Mouse (Mus musculus) forebrain, embryonic 16.5 days (tissue): ENCODE data around the gene Prex1. TPM values are rescaled to one million over a fixed set of nuclear protein-coding genes. Genes with fewer than 3 reads are reported as not detected.
A peak's percentile ranks its signal among the peaks of the same experiment; 100 is the strongest.
"Not testable (repeated sequence)": the region's sequence is repeated elsewhere in the genome, so short reads cannot be mapped to it uniquely, and the experiment has no call there.

Source experiments
- ATAC-seq: fragments of 200-750 bp; cut with Nextera tagmentation; 2 replicates; pipeline ENCODE4 v1.8.0; 2017; ENCODE audit warnings: mild to moderate bottlenecking, moderate library complexity
- H3K27ac ChIP-seq: fragments of 300-500 bp; sonication (generic); 2 replicates; pipeline ENCODE4 v1.5.1; 2014; ENCODE audit warnings: low read length, control low read depth
- H3K27me3 ChIP-seq: fragments of 300-500 bp; sonication (generic); replicated peaks from 2 replicates; pipeline ENCODE4 v1.6.1; 2014; ENCODE audit warnings: low read length; ENCODE audit not compliant: control insufficient read depth, insufficient read depth
- H3K36me3 ChIP-seq: fragments of 300-500 bp; sonication (generic); 2 replicates; pipeline ENCODE4 v1.6.1; 2014; ENCODE audit not compliant: control insufficient read depth, insufficient read depth
- H3K4me1 ChIP-seq: fragments of 300-500 bp; sonication (generic); replicated peaks from 2 replicates; pipeline ENCODE4 v1.6.1; 2014; ENCODE audit warnings: low read length; ENCODE audit not compliant: control insufficient read depth, insufficient read depth
- H3K4me2 ChIP-seq: fragments of 300-500 bp; sonication (generic); 2 replicates; pipeline ENCODE4 v1.6.1; 2014; ENCODE audit warnings: mild to moderate bottlenecking, low read length, control low read depth
- H3K4me3 ChIP-seq: fragments of 300-500 bp; sonication (generic); replicated peaks from 2 replicates; pipeline ENCODE4 v1.5.1; 2014; ENCODE audit warnings: mild to moderate bottlenecking, low read length, control low read depth
- H3K9ac ChIP-seq: fragments of 300-500 bp; sonication (generic); replicated peaks from 2 replicates; pipeline ENCODE4 v1.6.1; 2014; ENCODE audit warnings: low read depth, low read length, control low read depth
- H3K9me3 ChIP-seq: fragments of 300-500 bp; sonication (generic); 2 replicates; pipeline ENCODE4 v1.6.1; 2016; ENCODE audit warnings: low read length; ENCODE audit not compliant: control insufficient read depth
- WGBS: fragments of 180-500 bp; shearing (Covaris S2); extraction: QIAGEN DNeasy Blood & Tissue Kit; methylation state at CpG from one replicate; pipeline ENCODE4 v1.1.7; 2014; 5-methylcytosine and 5-hydroxymethylcytosine counted together
- polyA plus RNA-seq: library from polyadenylated mRNA; unstranded; fragments of >200 nt; fragmentation: Nextera tagmentation; extraction: Ambion mirVana; gene quantifications from 2 replicates; pipeline ENCODE4 v1.2.1, GENCODE M21; 2015

The Prex1 gene
- polyA plus RNA-seq, 1 experiment from 2014 or later, result 38.5 TPM

GRCm38 (mm10) chr2:166741445-166741844 is 27.8 kb upstream of the Prex1 start:
- Histone ChIP-seq H3K9me3 (no peaks in the 10 kb centered on the region), H3K27me3 (no peaks in the 10 kb centered on the region), H3K4me3 (no peak overlapping the region), H3K9ac (no peak overlapping the region), H3K4me1 (peaks cover 2% of the 10 kb centered on the region; the same call in 1 of the 2 replicates), H3K27ac (no peak overlapping the region), H3K4me2 (no peak overlapping the region), H3K36me3 (no peaks in the 10 kb centered on the region)
- no peak for ATAC-seq
- 87% methylated on average over 6 of the region's 6 CpGs for WGBS

- H3K4me3 ChIP-seq, result no peak overlapping the region
- ATAC-seq, result no peak
- H3K9ac ChIP-seq, result no peak overlapping the region
- no peaks in the 10 kb centered on the region for H3K36me3 ChIP-seq
- no peaks in the 10 kb centered on the region for H3K9me3 ChIP-seq
- 81% methylated on average over 6 of the region's 6 CpGs for WGBS
- H3K4me1 ChIP-seq, result peaks cover 2% of the 10 kb centered on the region; the same call in 1 of the 2 replicates
- no peaks in the 10 kb centered on the region for H3K27me3 ChIP-seq
- H3K4me2 ChIP-seq, result no peak overlapping the region
- H3K27ac ChIP-seq, result no peak overlapping the region
Measured at GRCm38 (mm10) chr2:166740396-166740795, 26.8 kb upstream of the Prex1 start.

- Histone ChIP-seq H3K4me2 (no peak overlapping the region), H3K9me3 (no peaks in the 10 kb centered on the region), H3K27ac (no peak overlapping the region), H3K27me3 (no peaks in the 10 kb centered on the region), H3K4me3 (no peak overlapping the region), H3K36me3 (no peaks in the 10 kb centered on the region), H3K9ac (no peak overlapping the region), H3K4me1 (peaks cover 2% of the 10 kb centered on the region; the same call in 1 of the 2 replicates)
- ATAC-seq, result no peak
- WGBS, result 65% methylated on average over 7 of the region's 7 CpGs
Measured at GRCm38 (mm10) chr2:166737307-166737706, 23.7 kb upstream of the Prex1 start.

GRCm38 (mm10) chr2:166735469-166736001 is 21.9 kb upstream of the Prex1 start:
- 30% methylated on average over 15 of the region's 15 CpGs for WGBS
- no peak overlapping the region for H3K4me3 ChIP-seq
- H3K9me3 ChIP-seq, result no peaks in the 10 kb centered on the region
- H3K4me1 ChIP-seq, result peaks cover 3% of the 10 kb centered on the region
- H3K27me3 ChIP-seq, result no peaks in the 10 kb centered on the region
- no peaks in the 10 kb centered on the region for H3K36me3 ChIP-seq
- H3K4me2 ChIP-seq, result peak overlapping the region; percentile 24
- peak overlapping the region; percentile 51 for H3K27ac ChIP-seq
- no peak for ATAC-seq
- H3K9ac ChIP-seq, result peak overlapping the region; percentile 22; the same call in 1 of the 2 replicates

- Histone ChIP-seq H3K4me3 (no peak overlapping the region), H3K9ac (no peak overlapping the region)
- ATAC-seq, result no peak
Measured at GRCm38 (mm10) chr2:166732860-166733259, 19.2 kb upstream of the Prex1 start.

GRCm38 (mm10) chr2:166732146-166732545 is 18.5 kb upstream of the Prex1 start:
- no peak overlapping the region for H3K27ac ChIP-seq
- peaks cover 23% of the 10 kb centered on the region for H3K4me1 ChIP-seq
- no peaks in the 10 kb centered on the region for H3K36me3 ChIP-seq
- no peaks in the 10 kb centered on the region for H3K27me3 ChIP-seq
- no peak overlapping the region for H3K9ac ChIP-seq
- 86% methylated on average over 4 of the region's 4 CpGs for WGBS
- ATAC-seq, result no peak
- H3K4me2 ChIP-seq, result no peak overlapping the region
- H3K9me3 ChIP-seq, result no peaks in the 10 kb centered on the region
- H3K4me3 ChIP-seq, result no peak overlapping the region

More at GRCm38 (mm10) chr2:166732860-166733259, 19.2 kb upstream of the Prex1 start:
- WGBS, result 98% methylated on average over 2 of the region's 2 CpGs
- no peaks in the 10 kb centered on the region for H3K27me3 ChIP-seq
- H3K27ac ChIP-seq, result no peak overlapping the region
- H3K4me2 ChIP-seq, result no peak overlapping the region
- no peaks in the 10 kb centered on the region for H3K9me3 ChIP-seq
- peaks cover 21% of the 10 kb centered on the region for H3K4me1 ChIP-seq
- H3K36me3 ChIP-seq, result no peaks in the 10 kb centered on the region

- 95% methylated on average over 1 of the region's 1 CpGs for WGBS
Measured at GRCm38 (mm10) chr2:166731102-166731883, 17.7 kb upstream of the Prex1 start.

GRCm38 (mm10) chr2:166730567-166730915 is 16.9 kb upstream of the Prex1 start:
- Histone ChIP-seq H3K4me2 (no peak overlapping the region), H3K27me3 (no peaks in the 10 kb centered on the region), H3K9me3 (no peaks in the 10 kb centered on the region), H3K4me3 (no peak overlapping the region), H3K36me3 (no peaks in the 10 kb centered on the region), H3K4me1 (peaks cover 25% of the 10 kb centered on the region), H3K9ac (no peak overlapping the region), H3K27ac (peak overlapping the region; percentile 38)
- no peak for ATAC-seq
- 60% methylated on average over 6 of the region's 6 CpGs for WGBS

More at GRCm38 (mm10) chr2:166731102-166731883, 17.7 kb upstream of the Prex1 start:
- not testable (repeated sequence) for H3K36me3 ChIP-seq, H3K9me3 ChIP-seq, H3K27ac ChIP-seq, H3K27me3 ChIP-seq, H3K9ac ChIP-seq, ATAC-seq, H3K4me2 ChIP-seq, H3K4me3 ChIP-seq
- peaks cover 25% of the 10 kb centered on the region for H3K4me1 ChIP-seq

GRCm38 (mm10) chr2:166729656-166730566 is 16.3 kb upstream of the Prex1 start:
- H3K4me2 ChIP-seq, result 0 out of 2 replicates have a peak overlapping the region, but pooled peaks have one; percentile 0
- H3K27me3 ChIP-seq, result no peaks in the 10 kb centered on the region
- 10% methylated on average over 19 of the region's 19 CpGs for WGBS
- H3K9me3 ChIP-seq, result no peaks in the 10 kb centered on the region
- H3K36me3 ChIP-seq, result no peaks in the 10 kb centered on the region
- ATAC-seq, result peak; percentile 60
- peak overlapping the region; percentile 34; the same call in 1 of the 2 replicates for H3K9ac ChIP-seq
- no peak overlapping the region for H3K4me3 ChIP-seq
- H3K4me1 ChIP-seq, result peaks cover 25% of the 10 kb centered on the region
- H3K27ac ChIP-seq, result peak overlapping the region; percentile 38
